Comparison of ENCODE assay signal across 9 mouse cellular contexts in genomic region chr2:38338990-38339909, GRCm38 (mm10). TPM values are rescaled to one million over a fixed set of nuclear protein-coding genes. Genes with fewer than 3 reads are reported as not detected.
DNase-seq lines count a peak whose midpoint lies in the region; ATAC-seq and TF ChIP-seq lines count a peak whose summit lies in the region.
"Had no signal": no experiment of that assay in that cellular context is flagged by ENCODE, and none has a peak within 500 bp of the region (broad histone marks: within the 10 kb centered on the region; RNA-seq: fewer than 3 reads in every experiment).

TSS of gene Lhx2 (plus strand) at chr2:38339281.

- no peak within 1 kb of the TSS for H3K27ac ChIP-seq in embryonic facial prominence, embryonic 15.5 days (replicated peaks)
- H3K27ac ChIP-seq in intestine, embryonic 16.5 days (ENCODE audit: low read length), result no peak within 1 kb of the TSS

- under 1% methylated on average over 70 of the region's 92 CpGs for WGBS in embryonic facial prominence, embryonic 15.5 days
- under 1% methylated on average over 59 of the region's 92 CpGs for WGBS in intestine, embryonic 16.5 days

- TF ChIP-seq CTCF in G1E (IDR thresholded peaks at IDR 0.05; ENCODE audit: low read depth, low read length), result no peak

- peaks cover 23% of the 10 kb centered on the region for H3K4me1 ChIP-seq in G1E (ENCODE audit: insufficient read depth, low read depth, low read length)
- peaks cover 20% of the 10 kb centered on the region for H3K4me1 ChIP-seq in embryonic facial prominence, embryonic 15.5 days
- peaks cover 11% of the 10 kb centered on the region for H3K4me1 ChIP-seq in intestine, embryonic 16.5 days (ENCODE audit: control insufficient read depth, insufficient read depth, low read length)

- peak within 1 kb of the TSS; percentile 69 for H3K4me3 ChIP-seq in G1E (ENCODE audit: low read depth, low read length)
- H3K4me3 ChIP-seq in embryonic facial prominence, embryonic 15.5 days (replicated peaks), result peak within 1 kb of the TSS; percentile 45
- peak within 1 kb of the TSS; percentile 47 for H3K4me3 ChIP-seq in intestine, embryonic 16.5 days (ENCODE audit: low read length)

- H3K27me3 ChIP-seq in G1E (ENCODE audit: insufficient read depth, low read length), result peaks cover 81% of the 10 kb centered on the region
- H3K27me3 ChIP-seq in embryonic facial prominence, embryonic 15.5 days, result peaks cover 90% of the 10 kb centered on the region
- peaks cover 79% of the 10 kb centered on the region for H3K27me3 ChIP-seq in intestine, embryonic 16.5 days (replicated peaks; ENCODE audit: control insufficient read depth, insufficient read depth, low read length)

- H3K9me3 ChIP-seq in G1E (replicated peaks), result no peaks in the 10 kb centered on the region
- no peaks in the 10 kb centered on the region for H3K9me3 ChIP-seq in embryonic facial prominence, embryonic 15.5 days (replicated peaks)
- H3K9me3 ChIP-seq in intestine, embryonic 16.5 days (ENCODE audit: control insufficient read depth, low read length), result no peaks in the 10 kb centered on the region

- H3K4me2 ChIP-seq in embryonic facial prominence, embryonic 15.5 days (replicated peaks), result peak within 1 kb of the TSS; percentile 79
- peak within 1 kb of the TSS; percentile 85 for H3K4me2 ChIP-seq in intestine, embryonic 16.5 days (ENCODE audit: low read depth, low read length)

- no peaks in the 10 kb centered on the region for H3K36me3 ChIP-seq in G1E (replicated peaks)
- H3K36me3 ChIP-seq in embryonic facial prominence, embryonic 15.5 days, result no peaks in the 10 kb centered on the region
- no peaks in the 10 kb centered on the region for H3K36me3 ChIP-seq in intestine, embryonic 16.5 days (ENCODE audit: control insufficient read depth, insufficient read depth, low read length)

- DNase-seq in kidney, adult 18-20 months, result peak; percentile 17
- DNase-seq in kidney, adult 11 months, result no peak
- DNase-seq in G1E (ENCODE audit: low spot score), result no peak
- DNase-seq in c-Kit-positive CD71-positive TER-119-positive erythroid progenitor cells, embryonic 14.5 days (ENCODE audit: low spot score), result no peak
- DNase-seq in spleen, postnatal 10 days (ENCODE audit: low spot score in 2 of 2), result no peak

- H3K9ac ChIP-seq in embryonic facial prominence, embryonic 15.5 days, result peak within 1 kb of the TSS; percentile 21; the same call in 1 of the 2 replicates
- H3K9ac ChIP-seq in intestine, embryonic 16.5 days (ENCODE audit: low read depth, low read length), result peak within 1 kb of the TSS; percentile 49

- ATAC-seq in G1E (ENCODE audit: extremely low read depth, insufficient number of reproducible peaks, low FRiP score, poor library complexity, severe bottlenecking), result no peak
- ATAC-seq in embryonic facial prominence, embryonic 15.5 days (ENCODE audit: insufficient number of reproducible peaks, low FRiP score, low TSS enrichment, low read depth), result peak; percentile 58; the same call in 1 of the 2 replicates
- peak; percentile 58 for ATAC-seq in intestine, embryonic 16.5 days
- 0 out of 2 replicates have a peak, but pooled peaks have one; percentile 28 for ATAC-seq in megakaryocyte-erythroid progenitor cell, adult 5-6 weeks (replicated peaks; ENCODE audit: low FRiP score, low TSS enrichment, poor library complexity, severe bottlenecking)

RNA-seq across cellular contexts. Expression of gene Lhx2, which starts in this region (rescaled TPM):
- total RNA-seq in G1E (2014; fragmentation: Nextera tagmentation) (not detected in 2 replicates), G1E (2017) (0.05 and 0.06 TPM in 2 replicates)
- 0.05 and 0.08 TPM in 2 replicates for polyA plus RNA-seq in G1E (2012)
- 17.1 and 19.6 TPM in 2 replicates for polyA plus RNA-seq in embryonic facial prominence, embryonic 15.5 days (2015; fragmentation: Nextera tagmentation; extraction: Ambion mirVana)
- polyA plus RNA-seq in intestine, embryonic 16.5 days (2015; fragmentation: Nextera tagmentation; extraction: Ambion mirVana), result 0.05 TPM in 1 of 2 replicates, not detected in the other
- total RNA-seq in megakaryocyte-erythroid progenitor cell, adult 5-6 weeks (2014; fragmentation: Nextera tagmentation), result not detected in 2 replicates
- total RNA-seq in megakaryocyte-erythroid progenitor cell, adult 5-6 weeks (2017), result not detected in 2 replicates
- total RNA-seq: neutrophil, adult 5-6 weeks had no signal

Comparison
In these comparisons a context has a peak if more than half of its experiments do, and no peak if none do; other contexts are left out.
1. RNA of gene Lhx2 (polyA plus RNA-seq): 17.1 to 19.6 TPM in embryonic facial prominence, embryonic 15.5 days; 0.05 to 0.08 TPM in G1E and 0.05 TPM in intestine, embryonic 16.5 days; every median in the first group is over 10 times any median in the second.
2. Peak in ATAC-seq, H3K4me3 ChIP-seq, H3K9ac ChIP-seq and H3K4me2 ChIP-seq in intestine, embryonic 16.5 days; RNA of the gene not detected or under 1 TPM.
3. Peak in ATAC-seq in megakaryocyte-erythroid progenitor cell, adult 5-6 weeks; RNA of the gene not detected or under 1 TPM.
4. Peak in every context shown above with its lines, with median percentiles within 50 percentile points of each other: H3K4me3 ChIP-seq.